Mouse (Mus musculus) kidney, postnatal 36 days (tissue): ENCODE data around the gene Dedd.
"Not testable (repeated sequence)": the region's sequence is repeated elsewhere in the genome, so short reads cannot be mapped to it uniquely, and the experiment has no call there.

ENCODE experiments used
- DNase-seq, 2 experiments: peaks; one replicate each; pipeline ENCODE4 v3.0.0; 2021 to 2022; ENCODE audit warnings: mixed read lengths in 2 of 2

Dedd gene

GRCm38 (mm10) chr1:171319748-171320147 lies 9.2 kb upstream of the Dedd start:
- DNase-seq, result peak; percentile 47 to 52

DNA sequence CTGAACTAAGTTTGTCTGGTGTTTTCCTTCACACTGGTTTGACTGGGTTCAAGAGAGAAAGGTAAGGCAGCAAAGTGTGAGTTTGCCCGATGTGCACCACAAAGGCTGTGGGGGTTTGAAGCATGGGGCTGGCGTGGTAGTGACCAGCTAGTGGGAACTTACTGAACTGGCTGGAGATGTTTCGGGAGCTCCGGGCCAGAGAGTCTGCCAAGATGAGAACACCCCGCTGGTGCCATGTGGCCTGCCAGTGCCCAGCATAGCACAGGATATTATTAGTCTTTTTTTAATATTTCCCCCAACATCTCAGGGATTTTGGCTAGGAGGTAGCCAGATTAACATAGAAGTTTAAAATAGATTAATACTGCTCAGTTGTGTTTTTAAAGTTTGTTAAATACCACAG lies 8.8 kb upstream of the Dedd start:
- DNase-seq, result no peak

DNA sequence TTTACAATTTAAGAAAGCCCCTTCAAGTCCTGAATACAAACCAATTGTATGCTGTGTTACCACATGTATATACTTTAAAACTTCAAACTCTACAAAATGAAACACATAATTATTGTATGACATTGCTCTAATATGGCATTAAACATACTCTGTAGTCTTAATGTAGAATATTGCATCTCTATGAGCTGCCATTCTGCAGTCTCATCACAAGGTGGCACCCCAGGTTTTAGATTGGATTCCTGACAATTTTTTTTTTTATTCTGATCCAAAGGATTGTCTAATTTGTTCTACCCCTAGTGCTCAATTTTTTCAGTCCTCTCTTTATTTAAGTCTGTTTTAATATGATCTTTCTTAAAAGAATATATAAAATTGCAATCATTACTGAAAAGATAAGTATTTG lies 7.5 kb upstream of the Dedd start:
- peak; percentile 24 to 27 for DNase-seq

- DNase-seq, result peak; percentile 63 to 64
Measured at GRCm38 (mm10) chr1:171322012-171322411, 6.9 kb upstream of the Dedd start.

DNA sequence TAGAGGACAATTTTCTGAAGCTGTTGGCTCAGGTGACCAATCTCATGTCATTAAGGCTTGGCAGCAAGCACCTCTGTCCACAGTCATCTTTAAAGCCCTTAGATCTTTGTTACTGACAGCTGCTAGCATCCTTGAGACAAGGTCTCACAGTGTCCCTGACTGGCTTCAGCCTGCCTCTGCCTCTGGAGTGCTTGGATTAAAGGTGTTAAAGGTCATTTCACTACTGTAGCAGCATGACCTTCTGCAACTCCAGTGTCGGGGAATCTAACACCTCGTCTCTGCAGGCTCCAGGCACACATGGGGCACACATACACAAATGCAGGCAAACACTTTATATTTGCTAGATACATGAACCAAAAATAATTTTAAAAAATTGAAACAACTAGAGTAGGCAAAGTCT lies 3.4 kb upstream of the Dedd start:
- DNase-seq, result no peak

DNA sequence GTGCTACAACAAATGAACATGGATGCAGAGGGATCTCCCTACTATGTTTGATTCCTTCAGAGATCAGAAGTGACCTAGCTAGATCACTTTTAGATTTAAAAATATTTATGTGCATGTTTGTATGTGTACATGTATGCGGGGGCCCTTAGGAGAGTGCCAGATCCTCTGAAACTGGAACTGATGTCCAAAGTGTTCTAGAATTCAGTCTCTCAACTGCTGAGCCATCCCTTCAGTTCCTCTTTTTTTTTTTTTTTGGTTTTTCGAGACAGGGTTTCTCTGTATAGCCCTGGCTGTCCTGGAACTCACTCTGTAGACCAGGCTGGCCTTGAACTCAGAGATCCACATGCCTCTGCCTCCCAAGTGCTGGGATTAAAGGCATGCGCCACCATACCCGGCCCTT lies 2.4 kb upstream of the Dedd start:
- not testable (repeated sequence) for DNase-seq

- no peak for DNase-seq
Measured at GRCm38 (mm10) chr1:171328244-171328643, 701 bp upstream of the Dedd start.

- DNase-seq, result peak; percentile 32 to 88
Measured at GRCm38 (mm10) chr1:171329433-171330215, 679 bp downstream of the Dedd start.

- DNase-seq, result peak; percentile 24 to 25
Measured at GRCm38 (mm10) chr1:171330216-171330560, 1.2 kb downstream of the Dedd start.

DNA sequence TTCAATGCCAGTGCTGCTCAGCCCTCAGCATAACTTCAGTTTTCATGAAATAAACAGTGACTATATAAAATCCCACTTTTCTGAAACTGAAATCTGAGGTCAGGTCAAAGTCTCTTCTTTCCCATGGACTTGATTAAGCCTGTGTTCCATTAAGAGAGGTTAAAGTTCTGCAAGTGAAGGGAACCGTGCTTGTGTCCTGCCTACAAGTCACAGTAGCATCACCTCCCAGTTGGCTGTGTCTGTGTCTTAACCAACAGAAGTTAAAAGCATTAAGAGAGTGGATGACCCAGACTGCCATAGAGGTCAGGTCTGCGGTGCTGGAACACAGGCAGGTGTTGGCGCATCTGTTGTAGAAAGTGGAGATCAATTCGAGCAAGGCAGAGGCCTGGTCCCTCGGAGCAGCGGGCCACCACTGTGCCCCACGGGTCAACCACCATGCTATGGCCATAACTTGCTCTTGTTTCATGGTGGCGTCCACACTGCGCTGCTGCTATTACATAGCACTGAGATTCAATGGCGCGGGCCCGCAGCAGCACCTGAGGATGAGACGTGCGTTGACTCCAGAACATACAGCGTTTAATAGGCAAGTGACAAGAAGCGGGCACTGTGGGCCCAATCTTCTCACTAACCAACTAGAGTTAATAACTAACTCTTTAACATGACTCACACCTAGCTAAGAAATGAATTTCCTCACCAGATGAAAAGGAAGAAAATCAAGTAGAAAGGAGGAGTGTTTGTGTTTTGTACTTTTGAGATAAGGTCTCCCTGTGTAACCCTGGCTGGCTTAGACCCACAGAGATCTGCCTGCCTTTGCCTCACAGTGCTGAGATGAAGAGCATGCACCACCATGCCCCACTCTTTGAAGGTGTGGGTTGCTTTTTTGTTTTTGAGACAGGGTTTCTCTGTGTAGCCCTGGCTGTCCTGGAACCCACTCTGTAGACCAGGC lies 13.6 kb downstream of the Dedd start:
- peak; percentile 42 to 66 for DNase-seq

DNA sequence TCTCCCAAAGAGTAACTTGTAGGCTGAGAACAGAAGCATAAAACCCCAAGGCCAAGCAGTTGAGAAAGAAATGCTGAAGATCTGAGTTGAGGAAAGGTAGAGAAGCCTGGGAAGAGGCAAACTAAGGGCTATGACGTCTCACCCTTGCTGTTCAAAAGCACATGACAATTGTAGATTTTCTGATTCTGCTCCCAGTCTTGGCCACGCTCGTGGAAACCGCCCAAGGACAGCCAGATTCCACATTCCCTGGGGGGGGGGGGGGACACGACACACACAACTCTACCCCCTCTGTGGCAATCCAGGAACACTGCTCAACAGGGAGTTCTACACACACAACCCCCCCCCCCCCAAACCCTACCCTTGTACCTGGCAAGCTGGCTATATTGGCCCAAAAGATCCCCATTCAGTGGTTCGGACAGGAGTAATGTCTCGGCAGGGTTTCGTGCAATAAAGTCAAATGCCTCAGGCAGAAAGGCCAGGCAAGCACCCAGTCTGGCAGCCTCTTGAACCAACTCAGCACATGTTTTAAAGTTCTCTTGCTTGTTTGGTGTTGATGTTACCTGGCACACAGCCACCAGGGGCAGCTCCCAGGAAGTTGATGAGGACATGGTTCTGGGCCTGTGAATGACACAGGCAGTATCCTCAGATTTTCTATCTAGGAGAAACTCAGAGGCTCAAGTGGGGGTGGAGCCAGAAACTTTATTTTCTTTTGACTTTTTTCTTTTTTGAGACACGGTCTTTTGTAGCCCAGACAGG lies 15.2 kb downstream of the Dedd start:
- peak; percentile 86 for DNase-seq

- no peak for DNase-seq
Measured at GRCm38 (mm10) chr1:171344715-171345114, 15.8 kb downstream of the Dedd start.

DNA sequence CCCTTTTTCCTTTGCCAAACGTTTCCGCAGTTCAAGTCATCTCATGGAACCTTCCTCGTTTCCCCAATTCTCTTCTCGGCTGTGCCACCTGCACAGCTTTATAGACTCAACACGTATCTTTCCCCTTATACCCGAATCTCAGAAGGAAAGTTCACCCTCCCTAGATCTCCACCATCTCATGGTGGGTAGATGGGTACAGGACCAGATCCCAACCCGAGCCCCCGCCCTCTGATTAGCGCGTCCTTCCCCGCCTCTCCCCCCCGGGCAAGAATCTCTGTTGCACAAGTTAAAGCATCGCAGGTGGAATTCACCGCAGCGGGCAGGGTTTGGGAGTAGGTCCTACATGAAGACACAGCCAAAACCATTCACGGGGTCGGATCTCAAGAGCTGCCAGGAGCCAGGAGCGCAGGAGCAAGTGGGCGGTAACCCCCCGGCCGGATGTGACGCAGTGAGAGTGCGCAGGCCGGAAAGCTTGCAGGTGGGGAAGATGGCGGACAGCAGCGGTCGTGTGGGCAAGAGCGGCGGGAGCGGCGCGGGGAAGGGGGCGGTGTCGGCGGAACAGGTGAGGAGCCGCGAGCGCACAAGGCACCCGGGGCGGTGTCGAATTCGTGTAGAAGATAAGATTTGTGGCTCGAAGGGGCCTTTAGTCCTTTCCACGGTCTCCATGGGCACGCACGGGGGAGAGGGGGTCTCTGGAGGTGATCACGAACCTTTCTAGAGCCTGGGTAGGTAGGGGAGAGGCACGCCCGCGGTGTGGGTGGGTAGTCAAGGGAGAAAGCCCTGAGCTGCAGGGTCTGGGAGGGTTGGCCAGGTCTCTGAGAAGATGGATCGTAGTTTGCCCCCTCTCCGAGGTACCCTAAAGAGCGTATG lies 16.5 kb downstream of the Dedd start, which contains the start of the genes Nit1 and Pfdn2:
Nit1 (minus strand) TSS at position 422 of the 870 bp plus-strand sequence.
Pfdn2 (plus strand) TSS at position 446 of the 870 bp plus-strand sequence.
- DNase-seq, result peak; percentile 95 to 96

DNA sequence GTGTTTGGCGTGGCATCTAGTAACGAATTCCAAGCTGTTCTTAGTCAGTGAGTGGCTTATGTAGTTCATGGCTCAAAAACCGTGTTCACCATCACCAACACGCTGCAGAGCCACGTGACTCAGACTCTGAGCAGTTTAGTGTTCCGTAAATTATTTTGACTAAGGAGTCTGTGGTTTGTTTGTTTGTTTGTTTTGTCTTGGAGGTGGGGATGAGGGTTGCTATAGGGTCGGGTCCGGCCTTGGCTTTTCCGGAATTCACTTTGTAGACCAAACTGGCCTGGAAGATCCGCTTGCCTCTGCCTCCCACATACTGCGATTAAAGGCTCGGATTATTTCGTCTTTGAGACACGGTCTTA lies 17.1 kb downstream of the Dedd start:
- DNase-seq, result peak in 1 of 2 experiments; percentile 37

GRCm38 (mm10) chr1:171348665-171349064 lies 19.7 kb downstream of the Dedd start:
- DNase-seq, result peak in 1 of 2 experiments; percentile 39

DNA sequence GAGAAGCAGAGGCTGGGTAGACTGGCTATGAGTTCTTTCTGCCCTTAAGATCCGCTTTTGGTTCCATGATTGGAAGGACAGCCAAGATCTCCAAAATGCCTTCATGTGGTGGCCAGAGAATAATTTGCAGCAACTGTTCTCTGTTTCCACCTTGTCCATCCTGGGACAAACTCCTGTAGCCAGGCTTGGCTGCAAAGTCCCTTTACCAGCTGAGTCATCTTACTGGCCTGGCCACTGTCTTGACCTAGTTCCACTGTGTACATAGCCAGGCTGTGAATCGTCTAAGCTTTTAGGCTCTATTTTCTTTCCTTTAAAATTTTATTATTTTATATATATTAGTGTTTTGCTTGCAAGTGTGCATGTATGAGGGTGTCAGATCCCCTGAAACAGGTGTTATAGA lies 20.3 kb downstream of the Dedd start:
- no peak for DNase-seq

GRCm38 (mm10) chr1:171355812-171356340 lies 26.9 kb downstream of the Dedd start:
- DNase-seq, result peak; percentile 23 to 68

GRCm38 (mm10) chr1:171356814-171357213 lies 27.9 kb downstream of the Dedd start:
- peak; percentile 18 to 22 for DNase-seq

DNA sequence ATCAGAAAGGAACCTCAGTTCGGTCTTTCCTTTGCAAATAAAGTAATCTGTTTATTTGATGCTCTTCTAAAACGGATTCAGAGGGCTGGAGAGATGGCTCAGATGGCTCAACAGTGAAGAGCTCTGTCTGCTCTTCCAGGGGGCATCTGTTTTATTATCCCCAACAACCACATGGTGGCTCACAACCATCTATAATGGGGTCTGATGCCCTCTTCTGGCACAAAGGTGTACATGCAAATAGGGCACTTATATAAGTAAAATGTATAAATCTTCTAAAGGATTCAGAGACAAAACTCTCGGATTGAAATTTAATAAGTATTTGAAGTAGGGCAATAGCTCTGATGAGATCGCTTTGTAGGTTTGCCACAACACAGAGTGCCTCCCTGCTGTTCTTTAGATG lies 29.5 kb downstream of the Dedd start:
- DNase-seq, result peak; percentile 21 to 26

DNA sequence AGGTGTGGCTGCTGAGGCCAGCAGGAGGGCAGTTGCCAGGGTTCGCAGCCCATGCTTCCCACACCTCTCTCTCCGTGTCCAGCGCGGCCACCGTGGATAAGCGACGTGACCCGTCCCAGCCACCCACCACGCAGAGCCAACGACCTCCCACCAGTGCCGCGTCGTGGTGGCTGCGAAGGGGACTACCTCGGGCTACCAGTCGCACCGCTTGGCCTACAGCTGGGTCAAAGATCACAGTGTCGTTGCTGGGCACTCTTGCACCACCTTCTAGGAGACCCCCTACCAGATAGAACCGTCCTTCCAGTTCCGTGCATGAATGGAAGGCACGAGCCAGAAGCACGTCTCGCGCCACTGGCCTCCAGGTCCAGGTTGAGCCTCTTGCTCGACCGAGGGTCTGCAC lies 31.3 kb downstream of the Dedd start:
- peak in 1 of 2 experiments; percentile 27 for DNase-seq

GRCm38 (mm10) chr1:171360656-171361055 lies 31.7 kb downstream of the Dedd start, which contains the start of gene Klhdc9:
TSS of gene Klhdc9 (minus strand) at chr1:171360798.
- peak; percentile 92 to 94 for DNase-seq
